Mouse (Mus musculus) ES-E14 (cell line): ENCODE results near the gene H2-DMb2.

Experiments
- HCFC1 ChIP-seq: IDR thresholded peaks from 2 replicates; pipeline ENCODE4 v1.6.1; 2012; ENCODE audit warnings: low read length, inconsistent platforms, borderline replicate concordance; ENCODE audit not compliant: insufficient read depth
- ZC3H11A ChIP-seq: IDR thresholded peaks from 2 replicates; pipeline ENCODE4 v1.6.1; 2012; ENCODE audit warnings: low read depth, mild to moderate bottlenecking, inconsistent platforms, low read length, borderline replicate concordance
- ZNF384 ChIP-seq: IDR thresholded peaks from 2 replicates; pipeline ENCODE4 v1.6.1; 2012; ENCODE audit warnings: low read depth, low read length, inconsistent platforms

GRCm38 (mm10) chr17:34127475-34127874, 15.6 kb upstream of the H2-DMb2 start:
- TF ChIP-seq ZNF384: no peak
- TF ChIP-seq ZC3H11A: no peak
- TF ChIP-seq HCFC1: no peak
